Comparison of ENCODE assay signal across 14 mouse cellular contexts in genomic region chr5:106785065-106785464, GRCm38 (mm10).
DNase-seq lines count a peak whose midpoint lies in the region; ATAC-seq and TF ChIP-seq lines count a peak whose summit lies in the region.
"Had no signal": no experiment of that assay in that cellular context is flagged by ENCODE, and none has a peak within 500 bp of the region (broad histone marks: within the 10 kb centered on the region; RNA-seq: fewer than 3 reads in every experiment).

No protein-coding gene starts in this region.

- H3K9ac ChIP-seq in heart, embryonic 13.5 days, result peak overlapping the region; percentile 66
- H3K9ac ChIP-seq in lung, embryonic 15.5 days, result no peak overlapping the region
- H3K9ac ChIP-seq in stomach, postnatal 0 days (ENCODE audit: low read length), result no peak overlapping the region
- H3K9ac ChIP-seq: hindbrain, embryonic 15.5 days had no signal

- peak overlapping the region; percentile 69 for H3K4me2 ChIP-seq in heart, embryonic 13.5 days
- peak overlapping the region; percentile 55; the same call in 1 of the 2 replicates for H3K4me2 ChIP-seq in lung, embryonic 15.5 days
- H3K4me2 ChIP-seq in stomach, postnatal 0 days (replicated peaks; ENCODE audit: low read depth), result no peak overlapping the region

- H3K27me3 ChIP-seq in heart, embryonic 13.5 days (replicated peaks), result peaks cover 8% of the 10 kb centered on the region; the same call in 1 of the 2 replicates
- H3K27me3 ChIP-seq in lung, embryonic 15.5 days, result no peaks in the 10 kb centered on the region
- 0 out of 2 replicates have a peak, but pooled peaks cover 4% of the 10 kb centered on the region for H3K27me3 ChIP-seq in embryonic facial prominence, embryonic 10.5 days (replicated peaks; ENCODE audit: low read depth, poor library complexity, severe bottlenecking)
- H3K27me3 ChIP-seq in stomach, postnatal 0 days (ENCODE audit: control insufficient read depth, insufficient read depth, low read length), result no peaks in the 10 kb centered on the region
- H3K27me3 ChIP-seq: hindbrain, embryonic 15.5 days had no signal

- ATAC-seq in heart, embryonic 13.5 days (ENCODE audit: extremely low read depth, insufficient number of reproducible peaks, low FRiP score, low TSS enrichment), result no peak
- no peak for ATAC-seq in lung, embryonic 15.5 days (ENCODE audit: borderline replicate concordance, extremely low read depth, low FRiP score, low TSS enrichment)
- no peak for ATAC-seq in stomach, postnatal 0 days (ENCODE audit: low FRiP score, low TSS enrichment)
- ATAC-seq in frontal cortex, adult (ENCODE audit: low TSS enrichment), result no peak
- ATAC-seq: CD4-positive, CD25-positive, alpha-beta regulatory T cell, adult 4 months had no signal

- TF ChIP-seq EP300 in stomach, postnatal 0 days (optimal IDR thresholded peaks at IDR 0.05), result no peak

- intact Hi-C loops in heart, postnatal 14 days (cut with DNase I), result loop anchor here (5.0 kb wide), 2 partner anchors 323 to 418 kb away; no protein-coding TSS in a partner anchor

- peaks cover 12% of the 10 kb centered on the region for H3K4me1 ChIP-seq in heart, embryonic 13.5 days
- 0 out of 2 replicates have a peak, but pooled peaks cover 3% of the 10 kb centered on the region for H3K4me1 ChIP-seq in lung, embryonic 15.5 days
- peaks cover 23% of the 10 kb centered on the region for H3K4me1 ChIP-seq in embryonic facial prominence, embryonic 10.5 days
- H3K4me1 ChIP-seq in stomach, postnatal 0 days (replicated peaks; ENCODE audit: control insufficient read depth, insufficient read depth), result no peaks in the 10 kb centered on the region

- no peak overlapping the region for H3K27ac ChIP-seq in heart, embryonic 13.5 days (replicated peaks)
- no peak overlapping the region for H3K27ac ChIP-seq in lung, embryonic 15.5 days
- H3K27ac ChIP-seq in embryonic facial prominence, embryonic 10.5 days (replicated peaks), result peak overlapping the region; percentile 49; the same call in 1 of the 2 replicates
- H3K27ac ChIP-seq in stomach, postnatal 0 days (replicated peaks), result no peak overlapping the region
- H3K27ac ChIP-seq: hindbrain, embryonic 15.5 days had no signal

- no peaks in the 10 kb centered on the region for H3K9me3 ChIP-seq in heart, embryonic 13.5 days
- H3K9me3 ChIP-seq in lung, embryonic 15.5 days, result no peaks in the 10 kb centered on the region
- no peaks in the 10 kb centered on the region for H3K9me3 ChIP-seq in embryonic facial prominence, embryonic 10.5 days
- no peaks in the 10 kb centered on the region for H3K9me3 ChIP-seq in stomach, postnatal 0 days (ENCODE audit: control insufficient read depth, low read length)
- H3K9me3 ChIP-seq: hindbrain, embryonic 15.5 days had no signal

- 69% methylated on average over 2 of the region's 2 CpGs for WGBS in heart, embryonic 13.5 days
- 81% methylated on average over 2 of the region's 2 CpGs for WGBS in lung, embryonic 15.5 days
- 79% methylated on average over 2 of the region's 2 CpGs for WGBS in embryonic facial prominence, embryonic 10.5 days
- 73% methylated on average over 2 of the region's 2 CpGs for WGBS in stomach, postnatal 0 days

- no peaks in the 10 kb centered on the region for H3K36me3 ChIP-seq in heart, embryonic 13.5 days
- no peaks in the 10 kb centered on the region for H3K36me3 ChIP-seq in lung, embryonic 15.5 days
- H3K36me3 ChIP-seq in embryonic facial prominence, embryonic 10.5 days (replicated peaks), result no peaks in the 10 kb centered on the region
- no peaks in the 10 kb centered on the region for H3K36me3 ChIP-seq in stomach, postnatal 0 days (ENCODE audit: control insufficient read depth, insufficient read depth, low read length)
- H3K36me3 ChIP-seq: hindbrain, embryonic 15.5 days had no signal

- H3K4me3 ChIP-seq in heart, embryonic 13.5 days, result peak overlapping the region; percentile 41
- no peak overlapping the region for H3K4me3 ChIP-seq in lung, embryonic 15.5 days
- H3K4me3 ChIP-seq in embryonic facial prominence, embryonic 10.5 days, result no peak overlapping the region
- no peak overlapping the region for H3K4me3 ChIP-seq in stomach, postnatal 0 days (ENCODE audit: low read depth, low read length)
- H3K4me3 ChIP-seq: hindbrain, embryonic 15.5 days; myocyte had no signal

- no peak for DNase-seq in heart, postnatal 14 days
- no peak for DNase-seq in lung, postnatal 4 days
- DNase-seq in embryonic facial prominence, embryonic 10.5 days (ENCODE audit: low spot score), result no peak
- DNase-seq in stomach, postnatal 0 days (ENCODE audit: low spot score), result no peak
- DNase-seq in frontal cortex, postnatal 25 days (ENCODE audit: low spot score in 2 of 2), result no peak
- DNase-seq: cerebellum, adult 18-20 months; kidney, postnatal 14 days; lung, postnatal 14 days had no signal

- peak; percentile 51 for TF ChIP-seq CTCF in stomach, postnatal 0 days (IDR thresholded peaks at IDR 0.05; ENCODE audit: low read depth)
